ENCODE assay signal across 8 mouse cellular contexts in the genomic region with DNA sequence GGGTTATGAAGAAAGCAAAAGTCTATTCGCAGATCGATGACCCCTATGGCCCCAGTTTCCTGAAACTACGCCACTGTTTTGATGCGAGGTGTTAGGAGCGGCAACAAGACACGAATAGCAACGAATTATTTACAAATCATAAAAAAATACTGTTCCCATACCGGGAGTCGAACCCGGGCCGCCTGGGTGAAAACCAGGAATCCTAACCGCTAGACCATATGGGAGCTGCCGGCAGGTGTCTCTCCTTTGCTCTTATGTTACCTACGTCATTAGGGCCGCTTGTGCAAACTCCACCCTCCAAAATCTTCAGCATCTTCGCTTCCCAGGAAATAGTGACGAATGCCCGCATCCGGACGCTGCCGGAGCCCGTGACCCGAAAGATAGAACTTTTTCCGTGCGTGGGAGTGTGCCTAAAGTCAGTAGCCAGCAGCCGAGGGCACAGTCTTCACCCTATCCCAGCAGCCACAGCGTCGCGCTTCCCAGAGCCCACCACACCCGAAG. TPM values are rescaled to one million over a fixed set of nuclear protein-coding genes. Genes with fewer than 3 reads are reported as not detected.
A peak's percentile ranks its signal among the peaks of the same experiment; 100 is the strongest.
DNase-seq lines count a peak whose midpoint lies in the region; ATAC-seq lines count a peak whose summit lies in the region.

No protein-coding gene starts in this region.

- no peaks in the 10 kb centered on the region for H3K27me3 ChIP-seq in hindbrain, embryonic 14.5 days (ENCODE audit: control insufficient read depth, insufficient read depth, low read length)

- peak; percentile 38 for ATAC-seq in hindbrain, embryonic 14.5 days (ENCODE audit: low FRiP score)

- DNase-seq in R1 (ENCODE audit: low read depth, low spot score), result peak; percentile 85
- peak; percentile 95 to 98 for DNase-seq in cerebellum, postnatal 25 days
- DNase-seq in frontal cortex, postnatal 25 days (ENCODE audit: low spot score in 2 of 2), result peak; percentile 92 to 95
- DNase-seq in hindbrain, embryonic 14.5 days (ENCODE audit: low spot score), result peak; percentile 100
- peak; percentile 92 to 94 for DNase-seq in layer of hippocampus, postnatal 36 days
- peak; percentile 93 for DNase-seq in lung, postnatal 25 days (ENCODE audit: low spot score)
- DNase-seq in retina, adult 2 months (ENCODE audit: low read depth, low spot score), result peak; percentile 85
- DNase-seq in thymus, postnatal 25 days, result peak; percentile 89

- peaks cover 15% of the 10 kb centered on the region for H3K4me1 ChIP-seq in hindbrain, embryonic 14.5 days (replicated peaks; ENCODE audit: control insufficient read depth, insufficient read depth, low read length)

- H3K4me2 ChIP-seq in hindbrain, embryonic 14.5 days (replicated peaks), result peak overlapping the region; percentile 88

- peak overlapping the region; percentile 46 for H3K4me3 ChIP-seq in hindbrain, embryonic 14.5 days (replicated peaks; ENCODE audit: low read length)

- H3K9me3 ChIP-seq in hindbrain, embryonic 14.5 days (ENCODE audit: control insufficient read depth, low read length), result peaks cover 12% of the 10 kb centered on the region

- peak overlapping the region; percentile 75 for H3K9ac ChIP-seq in hindbrain, embryonic 14.5 days

- peaks cover 9% of the 10 kb centered on the region; the same call in 1 of the 2 replicates for H3K36me3 ChIP-seq in hindbrain, embryonic 14.5 days (replicated peaks; ENCODE audit: control insufficient read depth, insufficient read depth)

- H3K27ac ChIP-seq in hindbrain, embryonic 14.5 days, result peak overlapping the region; percentile 92

- WGBS in hindbrain, embryonic 14.5 days, result under 1% methylated on average over 30 of the region's 30 CpGs

RNA-seq across cellular contexts. Expression of a gene that starts 4.8 kb away (rescaled TPM):
- polyA plus RNA-seq in hindbrain, embryonic 14.5 days (2014; fragmentation: Nextera tagmentation; extraction: Ambion mirVana), result 59.5 and 60.6 TPM in 2 replicates
- 10 to 100 TPM; 17.5 to 19.3 TPM for total RNA-seq in layer of hippocampus, postnatal 36 days (2021)

RNA-seq across cellular contexts. Expression of a gene that starts 4.9 kb away (rescaled TPM):
- polyA plus RNA-seq in hindbrain, embryonic 14.5 days (2014; fragmentation: Nextera tagmentation; extraction: Ambion mirVana), result 48.3 and 49.6 TPM in 2 replicates
- 10 to 100 TPM; 32.8 to 36.6 TPM for total RNA-seq in layer of hippocampus, postnatal 36 days (2021)

RNA-seq across cellular contexts. Expression of a gene that starts 24.9 kb away (rescaled TPM):
- polyA plus RNA-seq in hindbrain, embryonic 14.5 days (2014; fragmentation: Nextera tagmentation; extraction: Ambion mirVana), result 5.5 and 6.8 TPM in 2 replicates
- total RNA-seq in layer of hippocampus, postnatal 36 days (2021), result 1 to 10 TPM; 5.0 to 5.7 TPM

Comparison
In these comparisons a context has a peak if more than half of its experiments do, and no peak if none do; other contexts are left out.
1. Peak in every context shown above with its lines: DNase-seq, ATAC-seq, H3K4me3 ChIP-seq and H3K27ac ChIP-seq.